Mouse (Mus musculus): ENCODE measurements around the gene Odf2. TPM values are rescaled to one million over a fixed set of nuclear protein-coding genes. Genes with fewer than 3 reads are reported as not detected.
A peak's percentile ranks its signal among the peaks of the same experiment; 100 is the strongest.

Gene Odf2
- polyA plus RNA-seq, 1 experiment from 2014 or later: 21.8 TPM

GRCm38 (mm10) chr2:29846061-29846853 is 42.8 kb upstream of the Odf2 start:
- WGBS: 17% methylated on average over 44 of the region's 47 CpGs
- TF ChIP-seq CTCF (IDR thresholded peaks at IDR 0.05) (no peak), EP300 (IDR thresholded peaks at IDR 0.05) (no peak)
- H3K9ac ChIP-seq (replicated peaks; ENCODE audit: low read depth): no peak overlapping the region
- H3K4me3 ChIP-seq (ENCODE audit: low read depth, low read length): no peak overlapping the region
- H3K27ac ChIP-seq (ENCODE audit: low read length): no peak overlapping the region
- H3K9me3 ChIP-seq (ENCODE audit: low read length): no peaks in the 10 kb centered on the region
- H3K4me1 ChIP-seq (ENCODE audit: insufficient read depth, low read depth, low read length): no peaks in the 10 kb centered on the region
- H3K36me3 ChIP-seq (ENCODE audit: insufficient read depth, low read length): peaks cover 23% of the 10 kb centered on the region; the same call in 1 of the 2 replicates
- DNase-seq (ENCODE audit: low spot score) (no peak), ATAC-seq (no peak)
- peaks cover 30% of the 10 kb centered on the region for H3K27me3 ChIP-seq (replicated peaks; ENCODE audit: insufficient read depth, low read length)
- no peak overlapping the region for H3K4me2 ChIP-seq (replicated peaks; ENCODE audit: low read depth, low read length)

- Histone ChIP-seq H3K4me1 (ENCODE audit: insufficient read depth, low read depth, low read length) (no peaks in the 10 kb centered on the region), H3K36me3 (ENCODE audit: insufficient read depth, low read length) (peaks cover 20% of the 10 kb centered on the region; the same call in 1 of the 2 replicates), H3K4me3 (ENCODE audit: low read depth, low read length) (no peak overlapping the region), H3K27me3 (replicated peaks; ENCODE audit: insufficient read depth, low read length) (peaks cover 30% of the 10 kb centered on the region), H3K4me2 (replicated peaks; ENCODE audit: low read depth, low read length) (no peak overlapping the region), H3K9me3 (ENCODE audit: low read length) (no peaks in the 10 kb centered on the region), H3K9ac (replicated peaks; ENCODE audit: low read depth) (no peak overlapping the region), H3K27ac (ENCODE audit: low read length) (no peak overlapping the region)
- DNase-seq (ENCODE audit: low spot score): no peak
- no peak for TF ChIP-seq CTCF (IDR thresholded peaks at IDR 0.05)
- TF ChIP-seq EP300 (IDR thresholded peaks at IDR 0.05): no peak
- 61% methylated on average over 3 of the region's 3 CpGs for WGBS
- ATAC-seq: no peak
Observed at GRCm38 (mm10) chr2:29846911-29847310, 42.1 kb upstream of the Odf2 start.

GRCm38 (mm10) chr2:29849041-29849440 is 40.0 kb upstream of the Odf2 start:
- TF ChIP-seq CTCF (IDR thresholded peaks at IDR 0.05) (no peak), EP300 (IDR thresholded peaks at IDR 0.05) (no peak)
- Histone ChIP-seq H3K4me1 (ENCODE audit: insufficient read depth, low read depth, low read length) (no peaks in the 10 kb centered on the region), H3K4me2 (replicated peaks; ENCODE audit: low read depth, low read length) (no peak overlapping the region), H3K9me3 (ENCODE audit: low read length) (no peaks in the 10 kb centered on the region), H3K36me3 (ENCODE audit: insufficient read depth, low read length) (peaks cover 7% of the 10 kb centered on the region; the same call in 1 of the 2 replicates), H3K27ac (ENCODE audit: low read length) (no peak overlapping the region), H3K27me3 (replicated peaks; ENCODE audit: insufficient read depth, low read length) (peaks cover 29% of the 10 kb centered on the region), H3K4me3 (ENCODE audit: low read depth, low read length) (no peak overlapping the region), H3K9ac (replicated peaks; ENCODE audit: low read depth) (no peak overlapping the region)
- no peak for ATAC-seq
- no peak for DNase-seq (ENCODE audit: low spot score)
- WGBS: 56% methylated on average over 8 of the region's 8 CpGs

- H3K9ac ChIP-seq (replicated peaks; ENCODE audit: low read depth): no peak overlapping the region
- ATAC-seq (no peak), DNase-seq (ENCODE audit: low spot score) (no peak)
- H3K9me3 ChIP-seq (ENCODE audit: low read length): no peaks in the 10 kb centered on the region
- no peak overlapping the region for H3K4me3 ChIP-seq (ENCODE audit: low read depth, low read length)
- H3K27me3 ChIP-seq (replicated peaks; ENCODE audit: insufficient read depth, low read length): peaks cover 20% of the 10 kb centered on the region
- H3K4me2 ChIP-seq (replicated peaks; ENCODE audit: low read depth, low read length): no peak overlapping the region
- H3K27ac ChIP-seq (ENCODE audit: low read length): no peak overlapping the region
- peaks cover 7% of the 10 kb centered on the region; the same call in 1 of the 2 replicates for H3K36me3 ChIP-seq (ENCODE audit: insufficient read depth, low read length)
- H3K4me1 ChIP-seq (ENCODE audit: insufficient read depth, low read depth, low read length): no peaks in the 10 kb centered on the region
- WGBS: 47% methylated on average over 5 of the region's 5 CpGs
- TF ChIP-seq EP300 (IDR thresholded peaks at IDR 0.05): no peak
- TF ChIP-seq CTCF (IDR thresholded peaks at IDR 0.05): 0 out of 2 replicates have a peak, but pooled peaks have one; percentile 4
Observed at GRCm38 (mm10) chr2:29849841-29850480, 39.1 kb upstream of the Odf2 start.

- Histone ChIP-seq H3K4me1 (ENCODE audit: insufficient read depth, low read depth, low read length) (no peaks in the 10 kb centered on the region), H3K27ac (ENCODE audit: low read length) (no peak overlapping the region), H3K36me3 (ENCODE audit: insufficient read depth, low read length) (no peaks in the 10 kb centered on the region), H3K9me3 (ENCODE audit: low read length) (no peaks in the 10 kb centered on the region), H3K9ac (replicated peaks; ENCODE audit: low read depth) (no peak overlapping the region), H3K4me2 (replicated peaks; ENCODE audit: low read depth, low read length) (no peak overlapping the region), H3K27me3 (replicated peaks; ENCODE audit: insufficient read depth, low read length) (no peaks in the 10 kb centered on the region), H3K4me3 (ENCODE audit: low read depth, low read length) (no peak overlapping the region)
- WGBS: 47% methylated on average over 4 of the region's 4 CpGs
- TF ChIP-seq CTCF (IDR thresholded peaks at IDR 0.05) (no peak), EP300 (IDR thresholded peaks at IDR 0.05) (no peak)
- ATAC-seq (no peak), DNase-seq (ENCODE audit: low spot score) (no peak)
Observed at GRCm38 (mm10) chr2:29852957-29853485, 36.0 kb upstream of the Odf2 start.

- H3K9ac ChIP-seq (replicated peaks; ENCODE audit: low read depth): no peak overlapping the region
- TF ChIP-seq EP300 (IDR thresholded peaks at IDR 0.05): no peak
- no peak for TF ChIP-seq CTCF (IDR thresholded peaks at IDR 0.05)
- 63% methylated on average over 5 of the region's 5 CpGs for WGBS
Observed at GRCm38 (mm10) chr2:29853736-29854135, 35.3 kb upstream of the Odf2 start.

More at GRCm38 (mm10) chr2:29853736-29854135, 35.3 kb upstream of the Odf2 start:
- Histone ChIP-seq H3K4me1 (ENCODE audit: insufficient read depth, low read depth, low read length) (no peaks in the 10 kb centered on the region), H3K9me3 (ENCODE audit: low read length) (no peaks in the 10 kb centered on the region), H3K36me3 (ENCODE audit: insufficient read depth, low read length) (no peaks in the 10 kb centered on the region), H3K27me3 (replicated peaks; ENCODE audit: insufficient read depth, low read length) (no peaks in the 10 kb centered on the region), H3K4me2 (replicated peaks; ENCODE audit: low read depth, low read length) (no peak overlapping the region), H3K4me3 (ENCODE audit: low read depth, low read length) (no peak overlapping the region), H3K27ac (ENCODE audit: low read length) (no peak overlapping the region)
- ATAC-seq: no peak
- DNase-seq (ENCODE audit: low spot score): no peak
